Mouse (Mus musculus) adrenal gland, postnatal 25 days (tissue): ENCODE measurements around the gene 2010300C02Rik. TPM values are rescaled to one million over a fixed set of nuclear protein-coding genes. Genes with fewer than 3 reads are reported as not detected.
"Not testable (repeated sequence)": the region's sequence is repeated elsewhere in the genome, so short reads cannot be mapped to it uniquely, and the experiment has no call there.

Experiments used
- DNase-seq: peaks from one replicate; pipeline ENCODE4 v3.0.0; 2021; ENCODE audit warnings: mixed read lengths
- total RNA-seq: library from RNA; stranded (reverse); gene quantifications from 2 replicates; pipeline ENCODE4 v1.2.3, GENCODE M21; 2021

2010300C02Rik gene
- total RNA-seq, 1 experiment from 2014 or later = 2.6 TPM

GRCm38 (mm10) chr1:37628749-37629148 lies 91.1 kb downstream of the 2010300C02Rik start:
- DNase-seq = no peak

GRCm38 (mm10) chr1:37624185-37624584 lies 95.7 kb downstream of the 2010300C02Rik start:
- DNase-seq = no peak

- no peak for DNase-seq
Measured at GRCm38 (mm10) chr1:37622049-37622448, 97.8 kb downstream of the 2010300C02Rik start.

GRCm38 (mm10) chr1:37619542-37619941 lies 100.3 kb downstream of the 2010300C02Rik start:
- DNase-seq = no peak

- DNase-seq = no peak
Measured at GRCm38 (mm10) chr1:37617047-37617446, 102.8 kb downstream of the 2010300C02Rik start.

- DNase-seq = no peak
Measured at GRCm38 (mm10) chr1:37616569-37616968, 103.3 kb downstream of the 2010300C02Rik start.

GRCm38 (mm10) chr1:37615290-37616040 lies 104.4 kb downstream of the 2010300C02Rik start:
- no peak for DNase-seq

- no peak for DNase-seq
Measured at GRCm38 (mm10) chr1:37614836-37615235, 105.0 kb downstream of the 2010300C02Rik start.

- DNase-seq = no peak
Measured at GRCm38 (mm10) chr1:37614130-37614529, 105.8 kb downstream of the 2010300C02Rik start.

- DNase-seq = no peak
Measured at GRCm38 (mm10) chr1:37611032-37611431, 108.9 kb downstream of the 2010300C02Rik start.

GRCm38 (mm10) chr1:37610242-37610641 lies 109.6 kb downstream of the 2010300C02Rik start:
- DNase-seq = no peak

- not testable (repeated sequence) for DNase-seq
Measured at GRCm38 (mm10) chr1:37605694-37606093, 114.2 kb downstream of the 2010300C02Rik start.

GRCm38 (mm10) chr1:37603206-37603605 lies 116.7 kb downstream of the 2010300C02Rik start:
- DNase-seq = no peak

GRCm38 (mm10) chr1:37602268-37602667 lies 117.6 kb downstream of the 2010300C02Rik start:
- no peak for DNase-seq

- no peak for DNase-seq
Measured at GRCm38 (mm10) chr1:37601461-37601860, 118.4 kb downstream of the 2010300C02Rik start.

- DNase-seq = no peak
Measured at GRCm38 (mm10) chr1:37600640-37601175, 119.2 kb downstream of the 2010300C02Rik start.

- DNase-seq = no peak
Measured at GRCm38 (mm10) chr1:37598986-37599385, 120.9 kb downstream of the 2010300C02Rik start.

- not testable (repeated sequence) for DNase-seq
Measured at GRCm38 (mm10) chr1:37594812-37595211, 125.1 kb downstream of the 2010300C02Rik start.

GRCm38 (mm10) chr1:37585809-37586480 lies 133.9 kb downstream of the 2010300C02Rik start:
- DNase-seq = peak; percentile 48

- no peak for DNase-seq
Measured at GRCm38 (mm10) chr1:37583795-37584464, 136.0 kb downstream of the 2010300C02Rik start.

- no peak for DNase-seq
Measured at GRCm38 (mm10) chr1:37583167-37583566, 136.7 kb downstream of the 2010300C02Rik start.

GRCm38 (mm10) chr1:37579686-37580085 lies 140.2 kb downstream of the 2010300C02Rik start:
- DNase-seq = no peak
